Mouse (Mus musculus) adrenal gland, adult (tissue): ENCODE data around the gene Shld2.

Source experiments
- DNase-seq, 2 experiments: peaks; one replicate each; pipeline ENCODE4 v3.0.0; 2022 to 2023; ENCODE audit warnings: low spot score in 1 of 2; ENCODE audit not compliant: inconsistent age in 2 of 2

Shld2 gene

GRCm38 (mm10) chr14:34223362-34223898, 86.9 kb downstream of the Shld2 start:
- DNase-seq: no peak

- no peak for DNase-seq
Observed at GRCm38 (mm10) chr14:34221416-34222077, 88.7 kb downstream of the Shld2 start.

GRCm38 (mm10) chr14:34220426-34220825, 89.9 kb downstream of the Shld2 start:
- DNase-seq: no peak

GRCm38 (mm10) chr14:34219786-34220198, 90.5 kb downstream of the Shld2 start:
- DNase-seq: no peak

- no peak for DNase-seq
Observed at GRCm38 (mm10) chr14:34219295-34219694, 91.0 kb downstream of the Shld2 start, which contains the start of gene Syt15. TSS of gene Syt15 (plus strand) at chr14:34219595.

- DNase-seq: peak; percentile 43 to 78
Observed at GRCm38 (mm10) chr14:34215451-34216127, 94.7 kb downstream of the Shld2 start.

- no peak for DNase-seq
Observed at GRCm38 (mm10) chr14:34209942-34210341, 100.4 kb downstream of the Shld2 start.

GRCm38 (mm10) chr14:34209080-34209479, 101.2 kb downstream of the Shld2 start:
- DNase-seq: no peak

GRCm38 (mm10) chr14:34208651-34209050, 101.6 kb downstream of the Shld2 start:
- DNase-seq: peak; percentile 29 to 83

GRCm38 (mm10) chr14:34207996-34208395, 102.3 kb downstream of the Shld2 start:
- no peak for DNase-seq

- peak; percentile 56 to 77 for DNase-seq
Observed at GRCm38 (mm10) chr14:34201231-34202035, 108.9 kb downstream of the Shld2 start, which contains the start of gene Gprin2. TSS of gene Gprin2 (minus strand) at chr14:34201653.

GRCm38 (mm10) chr14:34200738-34201230, 109.5 kb downstream of the Shld2 start:
- peak; percentile 48 to 72 for DNase-seq

- DNase-seq: peak; percentile 73 to 88
Observed at GRCm38 (mm10) chr14:34196706-34197105, 113.6 kb downstream of the Shld2 start.

- DNase-seq: no peak
Observed at GRCm38 (mm10) chr14:34195466-34195865, 114.8 kb downstream of the Shld2 start.

- no peak for DNase-seq
Observed at GRCm38 (mm10) chr14:34193879-34194278, 116.4 kb downstream of the Shld2 start.

- DNase-seq: peak; percentile 85 to 89
Observed at GRCm38 (mm10) chr14:34190361-34190760, 119.9 kb downstream of the Shld2 start.

- DNase-seq: peak; percentile 81 to 94
Observed at GRCm38 (mm10) chr14:34188629-34189028, 121.7 kb downstream of the Shld2 start.
